Mouse (Mus musculus) E14TG2a.4 (cell line): Measurements from ENCODE around the gene Ssh1.

Source experiments
- H3K27me3 ChIP-seq: 2 replicates; pipeline ENCODE4 v1.6.1; 2014; ENCODE audit warnings: low read length, control low read depth; ENCODE audit not compliant: insufficient read depth
- H3K36me3 ChIP-seq: 2 replicates; pipeline ENCODE4 v1.6.1; 2014; ENCODE audit warnings: low read length, control low read depth; ENCODE audit not compliant: insufficient read depth
- H3K4me1 ChIP-seq: replicated peaks from 2 replicates; pipeline ENCODE4 v1.6.1; 2014; ENCODE audit warnings: low read depth, low read length, control low read depth
- H3K4me3 ChIP-seq: replicated peaks from 2 replicates; pipeline ENCODE4 v1.5.1; 2014; ENCODE audit warnings: mild to moderate bottlenecking, low read length
- H3K9me3 ChIP-seq: 2 replicates; pipeline ENCODE4 v1.6.1; 2014; ENCODE audit warnings: low read length, control low read depth
- CTCF ChIP-seq: conservative IDR thresholded peaks from 2 replicates; pipeline ENCODE4 v1.5.1; 2014; ENCODE audit warnings: low read length
- NANOG ChIP-seq: IDR thresholded peaks from 2 replicates; pipeline ENCODE4 v1.6.1; 2014; ENCODE audit warnings: borderline replicate concordance, low read length, mixed read lengths
- POU5F1 ChIP-seq: IDR thresholded peaks from 2 replicates; pipeline ENCODE4 v1.6.1; 2014; ENCODE audit warnings: low read length, borderline replicate concordance

Gene Ssh1

DNA sequence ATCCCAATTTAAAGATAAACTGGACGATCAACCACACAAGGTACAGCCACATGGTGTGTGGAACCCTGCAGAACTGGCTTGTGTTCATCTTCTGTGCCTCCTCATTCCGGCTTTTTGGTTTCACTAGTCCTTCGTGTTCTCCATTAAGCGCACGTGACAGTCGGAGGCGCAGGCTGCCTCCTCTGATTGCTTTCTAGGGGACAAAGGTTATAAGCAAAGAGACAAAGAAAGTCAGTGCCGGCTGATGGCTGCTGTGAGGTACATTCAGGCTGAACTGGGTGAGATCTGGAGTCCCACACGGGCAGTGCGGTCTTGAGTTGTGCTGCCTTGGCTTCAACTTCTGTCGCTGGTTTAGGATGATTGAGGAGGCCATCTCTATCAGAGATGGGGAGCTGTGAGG is 10.9 kb upstream of the Ssh1 start:
- TF ChIP-seq CTCF (no peak), NANOG (no peak), POU5F1 (no peak)
- peaks cover 3% of the 10 kb centered on the region; the same call in 1 of the 2 replicates for H3K4me1 ChIP-seq
- H3K9me3 ChIP-seq, result no peaks in the 10 kb centered on the region; the same call in 1 of the 2 replicates
- no peaks in the 10 kb centered on the region for H3K27me3 ChIP-seq
- H3K36me3 ChIP-seq, result no peaks in the 10 kb centered on the region
- H3K4me3 ChIP-seq, result no peak overlapping the region

DNA sequence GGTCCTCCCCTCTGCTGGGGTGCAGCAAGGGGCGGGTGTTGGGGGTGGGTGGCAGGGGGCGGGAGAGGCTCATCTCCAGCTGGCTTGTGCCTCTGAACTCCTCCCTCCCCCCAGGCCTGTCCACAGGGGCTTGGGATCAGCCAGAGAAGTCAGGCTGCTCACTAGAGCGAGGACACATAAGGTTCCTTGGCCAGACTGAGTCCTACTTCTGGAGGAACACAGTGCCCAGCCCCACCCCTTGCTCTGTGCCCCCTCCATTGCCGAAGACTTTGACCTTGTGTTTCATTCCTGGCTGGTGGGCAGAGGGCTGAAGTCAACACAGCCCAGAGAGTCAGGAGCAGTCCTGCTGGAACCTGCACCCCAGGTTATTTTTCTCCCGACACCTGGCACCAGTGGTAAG is 9.8 kb upstream of the Ssh1 start, which contains the start of gene Dao:
TSS of gene Dao (plus strand) at position 162 of the 400 bp plus-strand sequence.
- H3K9me3 ChIP-seq, result no peaks in the 10 kb centered on the region; the same call in 1 of the 2 replicates
- TF ChIP-seq POU5F1 (no peak), NANOG (no peak), CTCF (no peak)
- no peaks in the 10 kb centered on the region for H3K27me3 ChIP-seq
- H3K36me3 ChIP-seq, result no peaks in the 10 kb centered on the region
- peaks cover 6% of the 10 kb centered on the region; the same call in 1 of the 2 replicates for H3K4me1 ChIP-seq
- H3K4me3 ChIP-seq, result no peak within 1 kb of the TSS

DNA sequence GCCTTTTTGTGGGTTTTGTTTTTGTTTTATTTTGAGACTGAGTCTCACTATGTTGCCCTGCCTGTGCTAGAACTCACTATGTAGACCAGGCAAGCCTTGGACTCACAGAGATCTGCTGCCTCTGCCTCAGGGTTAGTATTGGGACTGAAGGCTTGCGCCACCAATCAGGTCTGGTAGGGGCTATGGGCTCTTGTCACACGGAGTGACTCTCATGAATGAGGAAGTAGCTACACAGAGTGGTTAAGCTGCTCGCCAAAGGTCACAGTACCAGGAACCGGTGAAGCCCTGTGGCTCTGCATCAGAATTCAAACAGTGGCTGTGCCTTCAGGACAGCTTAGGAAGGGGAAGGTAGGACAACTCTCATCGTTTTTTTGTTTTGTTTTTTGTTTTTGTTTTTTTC is 5.7 kb upstream of the Ssh1 start:
- Histone ChIP-seq H3K4me1 (peaks cover 18% of the 10 kb centered on the region), H3K9me3 (no peaks in the 10 kb centered on the region; the same call in 1 of the 2 replicates), H3K27me3 (peaks cover 2% of the 10 kb centered on the region; the same call in 1 of the 2 replicates), H3K4me3 (no peak overlapping the region), H3K36me3 (no peaks in the 10 kb centered on the region)
- TF ChIP-seq NANOG, result no peak
- TF ChIP-seq CTCF, result no peak
- no peak for TF ChIP-seq POU5F1

DNA sequence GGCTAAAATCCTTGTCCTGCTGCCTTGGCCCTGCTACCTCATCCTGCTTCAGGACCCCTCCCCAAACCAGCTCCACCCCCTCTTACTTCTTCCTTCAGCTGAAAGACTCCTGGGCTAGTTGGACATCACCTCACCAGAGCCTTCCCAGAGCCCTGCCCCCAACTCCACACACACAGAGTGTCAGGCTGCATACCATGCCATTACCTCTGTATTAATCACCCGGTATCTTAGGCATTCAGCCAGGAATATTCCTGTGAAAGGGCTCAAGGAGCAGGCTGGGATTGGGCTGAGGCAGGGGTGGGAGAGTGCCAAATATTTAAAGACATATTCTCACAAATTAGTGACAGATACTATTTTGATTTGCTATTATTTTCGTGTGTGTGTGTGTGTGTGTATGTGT is 2.8 kb upstream of the Ssh1 start:
- Histone ChIP-seq H3K36me3 (no peaks in the 10 kb centered on the region), H3K4me1 (peaks cover 37% of the 10 kb centered on the region), H3K27me3 (peaks cover 2% of the 10 kb centered on the region; the same call in 1 of the 2 replicates), H3K4me3 (no peak overlapping the region), H3K9me3 (no peaks in the 10 kb centered on the region; the same call in 1 of the 2 replicates)
- TF ChIP-seq NANOG, result no peak
- TF ChIP-seq POU5F1, result no peak
- TF ChIP-seq CTCF, result no peak

DNA sequence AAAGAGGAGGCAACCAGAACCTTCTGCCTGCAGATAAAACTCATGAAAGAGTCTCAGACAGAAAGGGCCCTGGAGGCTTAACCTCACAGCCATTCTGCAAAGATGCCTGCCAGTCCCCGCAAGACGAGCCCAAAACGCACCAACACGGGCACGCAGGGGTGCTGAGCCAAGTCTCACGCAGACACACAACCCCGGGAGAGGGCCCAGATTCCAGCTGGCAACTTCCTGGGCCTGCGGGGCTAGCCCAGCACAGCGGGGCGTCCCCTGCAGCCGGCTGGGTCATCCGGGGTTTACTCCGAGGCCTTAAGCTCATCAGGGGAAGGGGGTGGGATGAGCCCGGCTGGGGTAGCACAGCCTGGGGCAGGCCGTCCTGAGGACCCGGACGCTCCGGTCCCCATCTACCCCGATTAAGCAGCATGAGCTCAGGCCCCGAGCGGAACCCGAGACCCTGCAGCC is 635 bp downstream of the Ssh1 start:
- Histone ChIP-seq H3K36me3 (peaks cover 8% of the 10 kb centered on the region), H3K4me3 (peak overlapping the region; percentile 79), H3K27me3 (peaks cover 2% of the 10 kb centered on the region; the same call in 1 of the 2 replicates), H3K4me1 (peaks cover 47% of the 10 kb centered on the region), H3K9me3 (no peaks in the 10 kb centered on the region)
- no peak for TF ChIP-seq NANOG
- TF ChIP-seq CTCF, result no peak
- TF ChIP-seq POU5F1, result no peak

DNA sequence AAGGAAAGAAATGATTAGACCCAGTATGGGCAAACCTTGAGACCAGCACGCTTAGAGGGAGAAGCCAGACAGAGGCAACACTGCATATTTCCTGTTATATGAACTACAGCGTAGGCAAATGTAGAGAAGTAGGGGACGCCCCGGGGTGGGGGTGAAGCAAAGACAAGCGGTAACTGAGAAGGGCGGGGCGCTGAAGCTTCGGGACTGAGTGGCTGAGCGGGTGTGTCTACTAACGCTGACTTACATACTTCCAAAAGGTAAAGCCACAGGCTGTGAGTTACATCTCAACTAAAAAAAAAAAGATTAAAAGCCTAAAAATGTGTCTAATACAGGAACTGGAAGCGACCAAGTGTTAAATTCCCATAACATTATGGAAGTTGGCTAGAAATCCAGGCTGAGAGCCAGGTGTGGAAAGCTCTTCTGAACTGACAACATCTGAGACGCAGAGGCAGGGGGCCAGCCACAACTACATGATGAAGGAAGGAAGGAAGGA is 1.3 kb downstream of the Ssh1 start:
- Histone ChIP-seq H3K4me1 (peaks cover 54% of the 10 kb centered on the region), H3K27me3 (peaks cover 2% of the 10 kb centered on the region; the same call in 1 of the 2 replicates), H3K36me3 (peaks cover 8% of the 10 kb centered on the region), H3K4me3 (peak overlapping the region; percentile 79), H3K9me3 (no peaks in the 10 kb centered on the region)
- TF ChIP-seq POU5F1 (no peak), NANOG (no peak), CTCF (no peak)

DNA sequence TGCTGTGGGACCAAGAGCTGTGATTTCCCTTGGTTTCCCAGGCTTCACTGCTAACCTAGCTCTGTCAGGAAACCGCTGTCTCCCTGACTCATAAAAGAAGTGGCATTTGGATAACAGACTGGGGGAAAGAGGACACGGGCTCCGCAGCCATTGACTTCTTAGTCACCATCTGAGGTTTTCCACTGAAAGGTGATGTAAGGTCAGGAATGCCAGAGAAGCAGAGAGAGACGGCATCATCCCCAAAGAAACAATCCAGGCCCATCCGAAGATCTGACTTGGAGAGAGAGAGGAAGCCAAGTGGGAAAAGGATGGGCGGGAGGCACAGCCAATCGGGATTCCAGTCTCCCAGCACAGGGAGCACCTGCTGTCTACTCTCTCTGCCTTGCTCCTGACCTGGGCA is 2.6 kb downstream of the Ssh1 start:
- H3K27me3 ChIP-seq, result peaks cover 2% of the 10 kb centered on the region; the same call in 1 of the 2 replicates
- TF ChIP-seq NANOG (no peak), CTCF (no peak), POU5F1 (no peak)
- no peaks in the 10 kb centered on the region for H3K9me3 ChIP-seq
- H3K4me1 ChIP-seq, result peaks cover 61% of the 10 kb centered on the region
- no peak overlapping the region for H3K4me3 ChIP-seq
- peaks cover 13% of the 10 kb centered on the region for H3K36me3 ChIP-seq

DNA sequence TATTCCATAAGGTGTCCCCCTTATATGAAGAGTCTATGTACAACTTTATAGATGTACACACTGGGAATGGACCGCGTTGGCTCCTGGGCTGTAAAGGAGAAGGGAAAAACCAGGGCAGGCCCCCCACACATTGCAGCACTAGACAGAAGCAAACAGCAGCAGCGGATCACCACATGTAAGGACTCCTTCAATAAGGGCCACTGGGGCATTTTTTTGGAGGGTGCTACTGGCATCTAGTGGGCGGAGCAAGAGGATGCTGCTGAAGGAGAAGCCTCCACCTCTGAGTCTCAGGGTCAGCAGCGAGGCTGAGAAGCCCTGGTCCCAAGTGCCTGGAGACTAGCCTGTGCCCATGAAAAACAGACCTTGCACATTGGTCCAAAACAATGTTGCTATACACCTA is 3.1 kb downstream of the Ssh1 start:
- Histone ChIP-seq H3K9me3 (no peaks in the 10 kb centered on the region), H3K27me3 (peaks cover under 1% of the 10 kb centered on the region; the same call in 1 of the 2 replicates), H3K4me1 (peaks cover 65% of the 10 kb centered on the region), H3K36me3 (peaks cover 13% of the 10 kb centered on the region), H3K4me3 (no peak overlapping the region)
- TF ChIP-seq POU5F1, result no peak
- TF ChIP-seq CTCF, result no peak
- no peak for TF ChIP-seq NANOG

DNA sequence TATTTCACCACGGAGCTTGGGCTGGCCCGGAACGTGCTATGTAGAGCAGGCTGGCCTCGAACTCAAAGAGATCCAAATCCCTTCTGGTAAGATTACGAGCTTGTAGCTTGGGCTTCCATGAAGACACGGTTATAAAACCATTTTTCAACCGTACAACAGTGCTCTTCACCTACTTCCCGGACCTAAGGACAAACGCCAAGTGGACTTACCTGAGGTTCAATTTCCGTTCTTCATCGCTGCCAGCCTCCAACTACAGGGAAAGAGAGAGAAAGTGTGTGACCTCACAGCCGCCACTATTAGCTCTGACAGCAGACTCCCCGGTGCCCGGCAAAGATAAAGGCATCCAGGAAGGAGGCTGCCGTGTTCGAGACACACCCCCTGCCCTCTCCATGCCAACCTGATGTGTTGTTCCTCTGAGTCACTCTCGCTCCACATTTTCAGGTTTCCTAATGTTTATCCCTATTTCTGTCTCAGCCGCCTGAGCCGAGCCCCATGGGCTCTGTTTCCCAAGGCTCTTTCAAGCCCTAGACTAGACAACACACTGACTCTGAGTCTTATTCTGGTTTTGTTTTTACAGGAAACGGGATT is 4.2 kb downstream of the Ssh1 start:
- H3K27me3 ChIP-seq, result no peaks in the 10 kb centered on the region
- no peak overlapping the region for H3K4me3 ChIP-seq
- no peaks in the 10 kb centered on the region for H3K9me3 ChIP-seq
- H3K4me1 ChIP-seq, result peaks cover 67% of the 10 kb centered on the region
- TF ChIP-seq CTCF (no peak), POU5F1 (no peak), NANOG (no peak)
- H3K36me3 ChIP-seq, result peaks cover 13% of the 10 kb centered on the region
